Mouse (Mus musculus) embryo, embryonic 9.5 days (tissue): ENCODE measurements around the gene Dll3.
A peak's percentile ranks its signal among the peaks of the same experiment; 100 is the strongest.

Experiments used
- DNase-seq: peaks from one replicate; pipeline ENCODE4 v3.0.0-alpha.2; 2017; ENCODE audit errors: extremely low spot score

Dll3 gene

DNA sequence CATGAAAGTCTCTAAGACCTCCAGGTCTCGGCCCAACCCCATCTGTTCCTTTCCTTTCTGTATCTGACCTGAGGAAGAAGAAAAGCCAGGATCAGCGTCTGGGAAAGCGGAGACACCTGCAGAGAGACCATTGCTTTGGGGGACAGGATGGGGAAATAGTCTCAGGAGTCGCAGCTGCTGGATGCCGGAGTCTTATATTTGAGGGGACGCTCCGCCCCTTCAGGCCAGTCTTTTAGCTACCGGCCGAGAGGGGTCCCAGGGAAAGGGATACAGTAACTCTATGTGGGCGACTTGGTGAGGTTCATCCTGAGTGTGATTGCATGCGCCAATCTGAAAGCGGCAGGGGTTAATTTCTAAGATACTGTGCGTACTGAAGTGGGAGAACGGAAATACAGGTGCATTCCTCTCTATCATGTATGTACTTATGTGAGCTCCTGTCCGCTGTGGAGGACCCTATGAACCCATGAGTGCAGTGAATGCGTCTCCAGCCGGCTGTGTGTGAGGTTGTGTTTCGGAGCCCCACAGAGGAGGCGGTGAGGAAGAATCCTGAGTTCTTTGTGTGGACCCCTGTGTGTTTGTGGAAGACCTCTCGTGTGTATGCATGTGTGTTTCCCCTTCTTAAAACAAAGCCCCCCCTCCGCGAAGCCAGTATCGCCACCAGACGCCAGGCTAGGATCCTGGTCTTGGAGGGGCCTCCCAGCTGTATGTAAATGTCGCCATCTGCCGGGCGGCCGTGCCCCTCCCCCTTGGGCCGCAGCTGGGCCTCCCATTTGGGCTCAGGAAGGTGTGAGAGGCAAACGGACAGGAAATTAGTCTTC lies at the start of gene Dll3:
TSS of gene Dll3 (minus strand) at position 623 of the 818 bp plus-strand sequence.
- DNase-seq, result peak; percentile 79

DNA sequence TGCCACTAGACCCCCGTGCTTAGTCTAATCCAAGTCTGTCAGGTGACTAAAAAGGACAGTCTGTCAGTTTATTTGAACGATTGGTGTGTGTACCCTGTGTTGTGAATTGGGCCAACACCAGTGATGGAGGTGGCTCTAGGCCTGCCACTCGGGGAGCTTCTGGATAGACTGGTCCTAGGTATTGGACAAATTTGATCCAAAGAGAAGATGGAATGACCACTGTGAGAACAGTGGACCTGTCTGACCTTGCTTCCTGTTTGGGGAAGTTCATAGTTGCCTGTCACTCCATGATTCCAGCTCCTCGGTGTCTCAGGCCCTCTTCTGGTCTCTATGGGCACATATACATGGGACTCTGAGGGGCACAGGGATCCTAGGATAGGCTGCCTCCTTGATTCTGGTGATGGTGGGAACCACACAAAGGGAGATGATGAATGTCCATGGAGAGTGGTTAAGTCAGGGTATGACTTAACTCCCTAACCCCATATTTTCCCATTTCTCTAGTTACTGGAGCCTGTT lies 49.7 kb upstream of the Dll3 start:
- DNase-seq, result no peak

DNA sequence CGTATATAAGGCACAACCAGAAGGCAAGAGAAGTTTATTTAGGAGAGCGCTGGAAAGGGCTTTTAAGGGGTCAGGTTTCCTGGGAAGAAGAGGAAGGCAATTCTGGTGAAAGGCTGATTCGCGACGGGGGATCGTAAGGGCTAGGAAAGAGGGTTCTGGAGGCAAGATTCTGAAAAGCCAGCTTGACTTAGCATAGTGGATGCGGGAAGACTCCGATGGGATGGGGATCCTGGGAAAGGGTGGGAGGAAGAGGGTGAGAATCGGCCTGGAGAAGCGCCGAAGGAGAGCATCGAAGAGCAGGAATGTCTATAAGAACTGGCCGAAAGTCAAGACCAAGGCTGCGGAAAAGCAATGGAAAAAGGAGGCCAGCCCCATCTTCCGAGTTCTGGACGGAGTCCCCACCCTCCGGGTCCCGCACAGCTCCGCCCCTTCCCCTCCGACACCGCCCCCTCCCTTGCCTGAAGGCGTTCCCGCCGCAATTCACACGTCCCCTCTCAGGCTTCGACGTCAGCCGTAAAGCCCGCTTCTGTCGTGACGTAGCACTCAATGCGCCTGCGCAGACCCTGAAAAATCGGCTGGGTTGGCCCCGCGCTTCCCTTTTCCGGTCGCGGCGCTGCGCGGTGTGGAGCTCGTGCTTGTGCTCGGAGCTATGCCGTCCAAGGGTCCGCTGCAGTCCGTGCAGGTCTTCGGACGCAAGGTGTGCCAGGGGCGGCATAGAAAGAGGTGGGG lies 48.3 kb upstream of the Dll3 start, which contains the start of gene Rps16:
TSS of gene Rps16 (plus strand) at position 498 of the 729 bp plus-strand sequence.
- peak; percentile 98 for DNase-seq

DNA sequence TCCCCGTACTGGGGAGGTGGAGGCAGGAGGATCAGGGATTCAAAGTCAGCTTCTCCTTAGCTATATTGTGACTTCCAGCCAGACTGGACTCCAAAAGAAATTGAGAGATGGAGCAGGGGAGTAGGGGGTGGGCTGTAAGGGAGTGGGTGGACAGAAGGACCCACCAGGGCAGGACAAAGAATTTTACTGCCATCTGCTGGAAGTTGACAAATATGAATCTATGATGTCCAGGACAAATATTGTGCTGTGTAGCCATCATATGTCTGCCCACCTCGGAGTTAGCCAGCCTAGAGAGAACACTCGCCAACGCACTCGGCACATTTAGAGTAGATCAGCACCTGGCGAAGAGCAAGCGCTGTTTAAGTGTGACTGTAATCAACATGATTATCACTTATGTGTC lies 46.6 kb upstream of the Dll3 start:
- no peak for DNase-seq

DNA sequence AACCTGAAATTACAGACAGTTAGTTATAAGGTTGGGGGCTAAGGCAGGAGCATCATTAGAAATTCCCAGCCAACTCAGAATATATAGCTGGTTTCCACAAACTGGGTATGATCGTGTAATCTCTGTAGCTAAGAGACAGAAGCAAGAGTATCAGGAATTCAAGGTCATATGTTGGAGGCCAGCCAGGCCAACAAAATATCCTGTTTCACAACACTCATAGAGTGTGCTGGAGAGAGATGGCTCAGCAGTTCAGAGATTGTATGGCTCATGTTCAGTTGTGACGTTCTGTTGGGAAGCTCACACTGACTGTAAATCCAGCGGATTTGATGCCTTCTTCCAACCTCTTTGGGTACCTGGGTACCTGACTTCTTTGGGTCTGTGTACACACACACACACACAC lies 45.7 kb upstream of the Dll3 start:
- no peak for DNase-seq

DNA sequence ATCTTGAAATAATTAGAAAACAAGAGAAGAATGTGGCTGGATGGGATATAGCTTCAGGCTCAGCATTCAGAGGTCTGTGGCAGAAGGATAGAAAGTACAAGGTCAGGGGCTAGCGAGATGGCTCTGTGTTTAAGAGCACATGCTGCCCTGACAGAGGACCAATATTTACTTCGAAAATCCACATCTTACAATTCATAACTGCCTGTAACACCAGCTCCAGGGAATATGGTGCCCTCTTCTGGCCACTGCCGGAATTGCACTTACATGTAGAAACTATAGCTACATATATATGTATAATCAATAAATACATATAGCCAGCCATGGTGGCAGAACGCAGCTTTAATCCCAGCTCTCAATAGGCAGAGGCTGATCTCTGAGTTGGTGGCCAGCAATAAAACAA lies 42.6 kb upstream of the Dll3 start:
- DNase-seq, result peak; percentile 74

DNA sequence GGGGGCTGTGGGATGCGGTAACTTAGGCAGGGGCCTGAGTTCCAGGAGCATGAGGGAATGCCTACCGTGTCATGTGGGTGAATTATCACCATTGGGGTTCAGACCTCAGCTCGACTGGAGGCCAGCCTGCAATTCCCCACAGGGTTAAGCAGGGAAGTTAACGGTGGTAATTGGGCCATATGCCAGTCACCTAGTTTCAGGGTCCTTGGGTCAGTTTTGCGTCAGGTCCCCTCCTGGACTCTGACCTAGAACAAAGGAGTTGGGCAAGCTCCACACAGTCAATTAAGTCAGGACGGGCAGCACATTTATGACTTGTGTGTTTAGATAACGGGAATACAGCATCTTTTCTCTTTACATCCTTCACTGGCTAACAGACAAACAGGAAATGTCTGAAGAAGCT lies 39.3 kb upstream of the Dll3 start:
- DNase-seq, result no peak

DNA sequence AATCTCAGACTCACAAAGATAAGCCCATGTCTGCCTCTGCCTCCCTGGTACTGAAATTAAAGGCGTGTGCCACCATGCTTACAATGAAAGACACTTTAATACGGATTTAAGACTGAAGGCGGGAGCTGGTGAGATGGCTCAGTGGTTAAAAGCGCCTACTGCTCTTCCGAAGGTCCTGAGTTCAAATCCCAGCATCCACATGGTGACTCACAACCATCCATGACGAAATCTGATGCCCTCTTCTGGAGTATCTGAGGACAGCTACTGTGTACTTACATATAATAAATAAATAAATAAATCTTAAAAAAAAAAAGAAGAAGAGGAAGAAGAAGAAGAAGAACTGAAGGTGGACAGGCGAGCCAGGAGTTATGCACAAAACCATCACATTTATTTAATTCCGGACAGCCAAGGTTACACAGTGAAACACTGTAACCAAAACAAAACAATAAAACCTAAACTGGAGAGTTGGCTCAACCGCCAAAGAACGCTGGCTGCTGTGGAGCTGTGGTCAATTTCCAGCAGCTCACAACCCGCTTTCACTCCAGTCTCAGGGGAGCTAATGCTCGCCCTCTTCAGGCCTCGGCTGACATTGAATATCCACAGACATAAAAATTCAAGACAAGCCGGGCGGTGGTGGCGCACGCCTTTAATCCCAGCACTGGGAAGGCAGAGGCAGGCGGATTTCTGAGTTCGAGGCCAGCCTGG lies 37.3 kb upstream of the Dll3 start:
- no peak for DNase-seq

DNA sequence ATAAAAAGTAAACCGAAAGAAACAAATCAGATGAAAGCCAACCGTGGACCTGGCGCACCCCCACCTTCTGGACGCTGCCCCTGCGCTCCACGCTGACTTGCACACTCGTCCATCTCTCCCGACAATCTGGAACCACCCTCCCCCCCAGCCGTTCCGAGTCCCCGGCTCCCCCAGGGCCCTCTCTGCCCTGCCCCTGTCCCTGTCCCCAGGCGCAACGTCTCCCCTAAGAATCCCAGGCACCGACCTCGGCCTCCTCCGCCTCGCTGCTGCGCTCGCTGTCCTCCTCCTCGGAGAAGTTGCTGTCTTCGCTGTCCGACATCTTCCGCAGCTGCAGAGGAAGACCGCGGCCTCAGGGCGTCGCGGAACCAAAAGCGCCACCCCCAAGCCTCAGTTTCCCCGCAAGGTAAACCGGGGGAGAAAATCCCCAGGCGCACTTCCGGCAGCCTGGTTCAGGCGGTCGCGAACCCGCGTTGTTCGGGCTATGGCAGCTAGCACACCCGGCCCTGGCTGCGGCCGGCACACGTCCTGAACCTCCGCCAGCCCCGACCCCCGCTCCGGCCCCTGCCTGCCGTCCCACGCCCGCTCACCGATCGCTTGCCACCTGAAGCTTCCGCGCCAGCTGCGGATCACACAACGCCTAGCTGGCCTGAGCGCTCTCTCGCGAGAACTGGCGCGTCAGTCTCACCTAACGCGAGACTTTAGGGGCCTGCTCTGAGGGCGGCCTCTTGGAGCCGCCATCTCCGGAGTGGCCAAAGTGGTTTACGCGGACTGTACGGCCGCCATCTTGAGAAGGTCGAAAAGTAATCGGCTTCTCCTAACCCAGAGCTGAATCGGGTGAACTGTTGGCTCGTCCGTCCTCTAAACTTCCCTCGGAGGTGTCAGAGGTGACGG lies 36.3 kb upstream of the Dll3 start, which contains the start of gene Supt5:
TSS of gene Supt5 (minus strand) at position 639 of the 891 bp plus-strand sequence.
- DNase-seq, result peak; percentile 97

DNA sequence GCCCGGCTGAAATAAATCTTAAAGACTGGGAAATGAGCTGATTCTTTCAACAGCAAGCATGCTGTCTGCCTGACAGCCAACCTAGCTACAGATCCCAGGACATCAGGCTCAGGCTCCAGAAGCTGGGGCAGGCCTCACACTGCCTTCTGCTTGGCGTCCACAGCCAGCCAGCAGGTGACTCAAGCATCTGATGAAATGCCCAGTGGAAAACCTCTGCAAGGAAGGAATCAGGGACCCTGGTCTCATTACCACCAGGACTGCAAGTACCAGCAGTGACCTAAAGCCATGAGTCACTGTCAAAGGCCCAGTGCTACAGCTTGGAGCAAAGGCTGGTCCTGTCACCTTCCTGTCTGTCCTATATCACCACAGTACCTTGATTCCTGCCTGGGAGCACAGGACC lies 33.4 kb upstream of the Dll3 start:
- DNase-seq, result no peak

DNA sequence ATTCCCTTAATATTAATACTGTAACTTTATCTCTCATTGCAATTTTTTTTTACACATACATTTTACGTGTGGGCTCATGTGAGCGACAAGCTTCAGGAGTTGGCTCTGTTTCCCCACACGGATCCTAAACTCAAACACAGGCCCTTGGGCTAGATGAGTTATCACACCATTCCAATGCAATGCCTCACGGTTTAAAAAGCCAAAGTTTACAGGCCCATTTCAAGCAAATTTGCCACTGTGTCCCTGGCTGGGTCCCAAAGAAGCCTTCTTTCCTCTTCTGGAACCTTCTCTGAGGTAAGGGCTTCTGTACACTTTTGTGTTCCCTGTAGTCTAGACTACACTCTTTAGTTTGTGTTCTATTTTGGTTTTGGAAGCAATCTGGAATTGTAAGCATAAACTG lies 32.5 kb upstream of the Dll3 start:
- DNase-seq, result no peak

DNA sequence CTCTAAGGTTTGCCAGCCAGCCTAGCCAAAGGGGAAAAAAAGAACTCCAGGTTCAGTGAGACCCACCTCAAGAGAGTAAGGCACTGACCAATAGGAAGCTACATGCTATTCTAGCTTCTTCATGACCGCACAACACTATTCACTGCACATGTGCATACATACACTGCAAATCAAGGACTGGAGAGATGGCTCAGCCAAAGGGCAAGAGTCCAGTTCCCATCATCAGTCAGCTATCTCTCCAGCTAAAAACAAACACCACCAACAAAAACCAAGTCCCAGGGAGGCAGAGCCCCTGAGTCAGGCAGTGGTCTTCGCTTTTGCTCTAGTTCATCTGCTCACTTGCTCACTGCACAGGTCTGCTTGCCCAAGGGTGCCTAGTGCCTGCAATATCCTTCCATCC lies 26.2 kb upstream of the Dll3 start:
- no peak for DNase-seq

DNA sequence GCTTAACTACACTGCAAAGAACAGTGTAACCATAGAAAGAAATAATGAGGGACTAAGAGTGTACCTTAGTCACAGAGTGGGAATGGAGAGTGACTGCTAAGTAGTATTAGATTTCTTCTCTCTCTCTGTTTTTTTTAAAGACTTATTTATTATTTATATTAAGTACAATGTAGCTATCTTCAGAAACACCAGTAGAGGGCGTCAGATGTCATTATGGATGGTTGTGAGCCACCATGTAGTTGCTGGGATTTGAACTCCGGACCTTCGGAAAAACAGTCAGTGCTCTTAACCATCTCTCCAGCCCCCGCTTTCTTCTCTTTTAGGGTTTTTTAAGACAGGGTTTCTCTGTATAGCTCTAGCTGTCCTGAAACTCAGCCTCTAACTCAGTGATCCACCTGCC lies 24.4 kb upstream of the Dll3 start:
- DNase-seq, result no peak

DNA sequence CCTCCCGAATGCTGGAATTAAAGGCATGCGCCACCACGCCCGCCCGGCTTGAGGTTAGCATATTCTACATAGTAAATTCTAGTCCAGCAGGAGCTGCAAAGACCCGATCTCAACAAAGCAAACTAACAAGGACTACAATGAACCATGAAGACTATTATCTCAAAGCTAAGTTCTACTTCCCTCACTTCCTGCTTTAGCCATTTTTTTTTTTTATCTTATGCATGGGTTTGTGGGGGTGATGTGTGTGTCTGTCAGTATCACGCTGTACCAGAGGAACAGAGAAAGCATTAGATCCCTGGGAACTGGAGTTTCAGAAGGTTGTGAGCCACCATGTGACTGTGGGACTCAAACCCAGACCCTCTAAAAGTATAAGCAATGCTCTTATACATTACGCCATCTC lies 23.3 kb upstream of the Dll3 start:
- DNase-seq, result no peak

DNA sequence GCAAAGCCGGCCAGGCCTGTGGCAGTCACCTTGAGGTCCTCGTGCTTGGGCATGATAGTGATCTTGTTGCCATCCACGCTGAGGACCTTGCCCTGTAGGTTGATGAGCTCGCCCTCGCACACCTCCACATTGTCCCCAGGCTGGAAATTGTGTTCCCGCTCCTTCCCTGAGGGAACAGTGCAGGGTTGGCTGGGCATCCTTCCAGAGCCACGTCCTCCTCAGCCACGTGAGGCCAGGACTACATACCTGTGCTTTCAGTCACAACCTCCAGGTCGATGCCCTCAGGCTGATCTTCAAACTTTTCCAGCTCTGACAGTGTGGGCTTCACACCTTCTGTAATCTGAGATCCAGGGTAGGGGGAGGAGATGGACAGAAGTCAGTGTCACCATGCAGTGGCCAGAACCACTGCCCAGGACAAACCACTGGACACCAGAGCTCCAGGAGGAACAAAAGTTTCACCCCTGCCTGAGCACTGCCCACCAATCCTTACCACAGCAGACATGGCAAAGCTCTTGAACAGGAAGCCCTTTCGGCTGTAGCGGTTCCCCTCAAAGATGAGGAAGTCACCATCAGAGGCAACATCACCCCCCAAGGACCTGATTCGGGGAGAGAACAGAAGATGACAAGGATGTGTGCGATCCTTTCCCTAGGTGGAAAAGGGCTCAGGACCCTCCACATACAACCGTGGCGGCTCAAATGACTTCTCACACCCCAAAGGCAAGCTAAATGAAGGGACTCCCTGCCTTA lies 20.1 kb upstream of the Dll3 start:
- DNase-seq, result no peak

DNA sequence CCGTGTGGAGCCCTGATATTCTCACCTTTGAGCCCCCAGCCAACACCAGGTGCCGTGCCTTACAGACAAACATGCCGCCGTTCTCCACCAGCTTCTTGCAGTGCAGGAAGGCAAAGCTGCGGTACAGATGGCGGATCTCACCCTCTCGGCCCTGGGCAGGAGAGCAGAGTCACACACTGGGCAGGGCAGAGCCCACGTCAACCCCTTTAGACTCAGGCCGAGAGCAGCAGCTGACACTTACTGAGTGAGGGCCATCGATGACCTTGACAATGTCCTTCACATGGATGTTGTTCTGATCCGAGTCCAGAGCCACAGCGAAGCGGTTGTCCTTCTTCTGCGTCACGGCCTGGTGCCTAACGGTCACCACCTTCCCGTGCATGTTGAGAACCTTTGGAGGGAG lies 16.7 kb upstream of the Dll3 start:
- DNase-seq, result no peak

DNA sequence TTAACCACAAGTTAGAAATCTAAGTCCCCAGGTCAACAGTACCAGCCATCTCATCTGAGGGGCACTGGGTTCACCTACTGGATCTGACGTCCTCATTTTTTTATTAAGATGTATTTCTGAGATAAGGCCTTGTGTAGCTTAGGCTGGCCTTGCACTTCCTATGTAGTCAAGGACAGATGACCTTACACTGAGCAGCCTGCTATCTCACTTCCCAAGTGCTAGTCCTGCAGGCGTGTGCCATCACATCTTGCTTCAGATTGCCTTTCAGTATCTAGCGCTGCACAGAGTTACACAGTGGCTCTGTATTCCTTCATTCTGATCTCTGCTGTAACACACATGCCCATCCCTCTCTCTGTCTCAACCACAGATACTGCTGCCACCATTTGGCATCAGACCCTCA lies 16.0 kb upstream of the Dll3 start:
- DNase-seq, result no peak

DNA sequence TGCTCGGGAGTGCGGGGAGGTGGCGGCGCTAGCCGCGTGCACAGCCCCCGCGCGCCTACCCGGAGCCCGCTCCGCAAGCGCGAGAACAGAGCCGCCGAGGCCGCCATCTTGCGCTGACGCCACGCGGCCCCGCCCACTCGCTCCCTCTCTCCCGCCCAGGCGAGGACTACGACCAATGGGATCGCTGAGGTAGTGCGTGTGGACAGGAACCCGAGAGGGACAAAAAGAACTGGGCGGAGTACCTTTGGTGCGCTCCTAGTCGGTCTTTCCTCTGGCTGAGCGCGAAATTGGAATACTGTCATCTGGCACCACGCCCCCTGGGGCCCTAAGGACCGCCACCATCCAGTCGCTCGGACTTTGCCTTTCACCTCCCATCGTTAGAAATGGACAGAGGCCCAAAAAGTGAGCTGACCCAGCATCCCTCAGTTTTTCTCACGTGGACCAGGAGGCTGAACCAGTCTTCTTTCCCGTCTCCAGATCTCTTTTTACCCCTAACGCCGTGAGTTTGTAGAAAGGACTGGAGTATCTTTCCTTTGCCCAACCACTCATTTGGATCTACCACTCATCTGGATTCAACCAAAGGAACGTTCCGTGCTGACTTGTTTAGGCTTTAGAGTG lies 10.0 kb upstream of the Dll3 start, which contains the start of gene Timm50:
TSS of gene Timm50 (minus strand) at position 147 of the 618 bp plus-strand sequence.
- peak; percentile 95 for DNase-seq

DNA sequence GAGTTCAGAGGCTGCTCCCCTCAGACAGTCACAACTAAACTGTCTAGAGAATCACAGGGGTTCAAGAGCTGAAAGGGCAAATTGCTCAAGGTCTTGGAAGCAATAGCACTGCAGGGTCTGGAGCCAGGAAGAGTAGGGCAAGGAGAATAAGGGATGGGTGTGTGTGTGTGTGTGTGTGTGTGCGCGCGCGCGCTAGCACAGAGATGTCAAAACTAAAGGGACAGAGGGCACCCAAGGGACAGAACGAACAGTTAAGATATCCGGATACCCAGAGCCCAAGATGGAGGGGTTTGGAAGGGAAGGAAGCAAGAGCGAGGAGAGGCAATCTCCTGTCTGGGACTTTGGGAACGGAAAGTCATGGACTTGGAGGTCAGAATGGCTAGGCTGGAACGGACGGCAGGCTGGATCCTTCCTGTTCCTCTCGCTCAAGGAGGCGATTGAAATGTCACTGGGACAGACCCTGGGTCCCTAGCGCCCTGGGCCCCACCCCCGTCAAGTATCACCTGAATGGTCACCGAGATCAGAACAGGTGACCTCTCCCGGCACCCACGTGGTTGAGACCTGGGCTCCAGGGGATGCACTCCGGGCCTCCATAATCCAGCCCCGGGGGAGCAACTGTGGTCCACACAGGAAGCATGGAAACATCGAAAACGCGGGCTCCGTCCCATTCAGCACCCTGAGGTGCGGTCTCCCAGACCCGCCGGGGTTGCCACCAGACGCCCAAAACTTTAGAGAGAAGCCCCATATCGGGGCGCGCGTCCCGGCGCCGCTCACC lies 9.3 kb upstream of the Dll3 start:
- DNase-seq, result no peak
